Mouse (Mus musculus) MEL-GATA-1-ER (cell line): ENCODE data around the gene Ogt.

ENCODE experiments used
- DNase-seq: peaks from one replicate; pipeline ENCODE4 v3.0.0-alpha.2; 2012; ENCODE audit warnings: low read depth; ENCODE audit errors: extremely low read depth

The Ogt gene

GRCm38 (mm10) chrX:101639741-101640166, at the start of gene Ogt:
TSS of gene Ogt (plus strand) at chrX:101640060.
- peak; percentile 99 for DNase-seq

GRCm38 (mm10) chrX:101616183-101616582, 23.7 kb upstream of the Ogt start:
- no peak for DNase-seq

DNA sequence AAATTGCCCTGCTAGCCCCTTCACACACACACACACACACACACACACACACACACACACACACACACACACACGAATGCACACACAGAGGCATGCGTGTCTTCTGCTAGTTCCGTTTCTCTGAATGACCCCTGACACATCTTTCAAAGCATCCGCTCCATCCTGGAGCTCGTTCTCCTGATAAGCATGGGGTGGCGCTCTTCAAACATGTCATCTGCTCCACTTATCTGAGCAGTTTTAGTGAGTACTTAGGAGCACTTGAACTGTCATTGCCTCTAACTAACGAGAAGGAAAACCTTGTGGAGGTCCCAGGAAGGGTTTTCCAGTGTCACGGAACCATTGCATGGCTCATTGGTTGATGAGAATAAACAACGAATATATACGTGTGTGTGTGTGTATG, 22.0 kb upstream of the Ogt start:
- DNase-seq = peak; percentile 52

- DNase-seq = no peak
These were observed 19.5 kb upstream of the Ogt start for GRCm38 (mm10) chrX:101620317-101620716.

GRCm38 (mm10) chrX:101622539-101622938, 17.3 kb upstream of the Ogt start:
- DNase-seq = no peak

DNA sequence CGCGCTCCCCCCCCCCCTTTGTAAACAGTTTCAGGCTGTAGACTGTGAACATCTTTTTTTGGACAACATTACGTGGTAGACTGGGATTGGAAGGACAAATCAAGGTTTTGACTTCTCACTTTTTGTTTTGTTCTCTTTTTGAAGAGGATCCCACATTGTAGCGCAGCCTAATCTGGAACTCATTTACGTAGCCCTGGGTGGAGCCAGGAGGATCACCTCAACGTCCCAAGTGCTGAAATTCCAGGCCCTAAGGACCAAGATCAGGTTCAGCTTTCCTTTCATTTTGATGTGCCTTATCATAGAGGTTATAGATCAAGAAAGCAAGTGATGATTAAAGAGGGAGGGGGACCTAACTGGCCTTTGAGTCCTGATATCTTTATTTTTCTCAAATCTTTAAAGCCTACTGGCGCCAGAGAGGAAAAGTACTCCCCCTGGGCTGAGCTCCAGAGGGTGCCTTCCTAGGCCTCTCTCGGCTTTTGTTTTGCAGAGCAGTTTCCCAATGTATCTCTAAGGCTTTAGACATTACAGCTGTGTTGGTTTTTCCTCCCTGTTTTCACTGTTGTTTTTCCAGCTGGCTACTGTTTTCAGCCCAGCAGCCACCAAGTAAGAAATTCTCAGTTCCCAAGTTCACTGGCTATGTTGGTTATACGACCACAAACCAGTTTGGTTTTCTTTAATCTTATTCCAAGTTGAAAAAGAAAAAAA, 2.9 kb upstream of the Ogt start:
- DNase-seq = no peak

GRCm38 (mm10) chrX:101638856-101639255, 1.0 kb upstream of the Ogt start:
- peak; percentile 25 for DNase-seq

DNA sequence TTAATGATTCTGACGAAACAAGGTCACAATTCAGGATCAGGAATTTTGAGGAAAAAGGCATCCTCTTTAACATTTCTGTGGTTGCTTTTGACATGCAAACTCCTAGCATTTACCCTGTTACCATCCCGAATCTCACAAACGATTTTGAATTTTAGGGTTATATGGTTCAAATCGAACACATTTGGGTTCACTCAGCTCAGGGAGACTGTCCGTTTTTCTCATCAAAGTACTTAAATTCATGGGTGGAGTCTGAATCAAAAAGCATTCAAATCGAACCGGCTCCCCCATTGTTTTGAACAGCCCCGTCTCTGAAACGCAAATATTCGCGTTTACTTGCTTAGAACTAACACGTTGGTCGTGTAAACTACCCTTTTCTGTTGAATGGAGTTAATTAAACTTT, 554 bp upstream of the Ogt start:
- DNase-seq = no peak

DNA sequence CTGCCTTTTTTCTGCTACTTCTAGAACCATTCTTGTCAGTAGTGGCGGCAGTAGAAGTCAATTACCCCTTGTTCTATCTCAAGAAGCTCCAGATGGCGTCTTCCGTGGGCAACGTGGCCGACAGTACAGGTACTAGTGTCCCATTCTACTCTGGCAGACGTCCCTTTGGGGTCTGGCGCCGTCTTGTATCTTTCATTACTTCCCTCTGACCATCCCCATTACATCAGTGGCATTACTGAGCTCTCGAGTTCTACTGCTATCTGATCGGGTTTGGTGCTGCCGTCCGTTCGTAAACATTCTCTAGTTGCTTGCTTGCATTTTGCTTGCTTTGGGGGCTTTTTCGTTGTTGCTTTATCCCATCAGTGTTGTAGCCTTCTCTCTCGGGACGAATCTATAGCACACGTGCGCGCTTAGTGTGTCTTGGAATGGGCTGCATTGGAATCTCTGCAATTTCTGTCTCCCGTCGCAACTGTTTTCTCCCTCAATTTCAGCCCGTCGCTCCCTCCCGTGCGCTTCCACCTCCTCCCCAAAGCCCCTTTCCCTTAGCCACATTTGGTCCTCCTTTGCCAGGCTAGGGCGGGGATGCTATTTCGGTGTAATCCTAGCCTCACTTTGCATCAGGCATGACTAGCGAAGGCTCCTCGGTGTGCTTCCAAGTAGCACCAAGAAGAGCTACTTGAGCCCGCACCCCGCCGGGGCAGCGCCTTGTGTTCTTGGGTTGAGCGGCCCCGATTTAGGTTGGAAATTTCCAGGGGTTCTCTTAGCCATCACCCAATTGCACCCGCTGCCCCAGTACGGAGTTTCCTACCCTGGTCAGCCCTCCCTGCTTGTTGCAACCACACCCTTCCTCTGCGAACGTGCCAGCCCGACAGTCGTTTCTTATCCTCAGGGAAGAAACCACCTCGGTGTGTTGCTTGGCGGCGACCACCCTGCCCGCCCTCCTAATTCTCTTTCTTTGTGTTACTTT, 617 bp downstream of the Ogt start:
- DNase-seq = peak; percentile 49

- no peak for DNase-seq
These were observed 1.3 kb downstream of the Ogt start for GRCm38 (mm10) chrX:101641161-101641530.

DNA sequence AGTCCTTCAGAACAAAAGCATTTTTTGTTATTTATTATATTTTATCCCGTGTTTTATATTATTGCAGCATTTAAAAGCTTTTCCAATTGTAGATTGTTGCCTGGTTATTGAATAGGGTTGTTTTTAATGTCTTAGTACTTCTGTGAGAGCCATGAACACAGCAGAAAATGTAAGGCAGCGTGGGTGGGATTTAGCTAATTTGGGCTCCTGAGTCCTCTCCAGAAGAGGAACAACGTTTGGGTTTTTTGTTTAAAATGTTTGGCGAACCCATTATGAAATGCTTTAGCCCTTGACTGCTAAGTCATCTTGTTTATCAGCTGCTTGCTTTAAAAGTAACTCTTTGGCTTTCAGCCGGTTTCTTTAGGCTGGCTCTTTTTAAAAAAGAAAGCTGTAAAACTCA, 2.2 kb downstream of the Ogt start:
- DNase-seq = peak; percentile 27

GRCm38 (mm10) chrX:101645286-101645685, 5.4 kb downstream of the Ogt start:
- no peak for DNase-seq

GRCm38 (mm10) chrX:101646621-101647020, 6.8 kb downstream of the Ogt start:
- no peak for DNase-seq

DNA sequence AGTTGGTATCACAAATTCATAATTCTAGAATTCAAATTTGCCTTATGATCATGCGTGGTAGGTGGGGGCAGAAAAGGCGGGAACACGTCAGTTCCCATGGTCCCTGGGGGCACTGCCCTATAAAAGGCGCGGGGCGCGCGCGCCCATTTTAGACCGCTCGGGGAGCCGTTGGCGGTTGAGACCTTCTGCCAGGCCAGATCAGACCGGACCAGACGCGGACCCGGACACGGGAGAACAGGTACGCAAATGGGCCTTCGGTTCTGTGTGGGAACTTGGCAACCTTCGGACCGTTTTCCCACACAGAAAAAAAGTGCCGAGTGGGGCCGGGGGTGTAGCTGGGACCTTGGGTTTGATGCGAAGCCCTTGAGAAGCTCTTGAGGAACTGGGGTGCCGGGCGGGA, 55.8 kb downstream of the Ogt start:
- DNase-seq = no peak

- DNase-seq = no peak
These were observed 57.7 kb downstream of the Ogt start for GRCm38 (mm10) chrX:101697537-101697936.

- DNase-seq = no peak
These were observed 58.4 kb downstream of the Ogt start for GRCm38 (mm10) chrX:101698232-101698631.

DNA sequence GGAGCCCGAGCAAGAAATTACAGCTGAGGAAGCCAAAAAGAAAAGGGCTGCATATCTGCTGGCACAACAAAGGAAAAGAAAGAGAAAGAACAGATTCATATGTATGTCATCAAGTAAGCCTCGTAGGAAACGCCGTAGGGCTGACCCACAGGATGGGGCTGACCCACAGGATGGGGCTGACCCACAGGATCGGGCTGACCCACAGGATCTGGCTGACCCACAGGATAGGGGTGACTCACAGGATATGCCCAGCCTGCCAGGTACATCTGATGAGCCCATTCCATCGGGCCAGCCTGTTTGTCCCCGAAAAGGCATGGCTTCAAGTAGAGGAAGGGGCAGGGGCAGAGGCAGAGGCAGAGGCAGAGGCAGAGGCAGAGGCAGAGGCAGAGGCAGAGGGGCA, 65.3 kb downstream of the Ogt start:
- no peak for DNase-seq

GRCm38 (mm10) chrX:101720401-101720800, 80.5 kb downstream of the Ogt start:
- DNase-seq = no peak

GRCm38 (mm10) chrX:101730010-101730409, 90.2 kb downstream of the Ogt start:
- no peak for DNase-seq

- DNase-seq = no peak
These were observed 92.8 kb downstream of the Ogt start for GRCm38 (mm10) chrX:101732644-101733043.

DNA sequence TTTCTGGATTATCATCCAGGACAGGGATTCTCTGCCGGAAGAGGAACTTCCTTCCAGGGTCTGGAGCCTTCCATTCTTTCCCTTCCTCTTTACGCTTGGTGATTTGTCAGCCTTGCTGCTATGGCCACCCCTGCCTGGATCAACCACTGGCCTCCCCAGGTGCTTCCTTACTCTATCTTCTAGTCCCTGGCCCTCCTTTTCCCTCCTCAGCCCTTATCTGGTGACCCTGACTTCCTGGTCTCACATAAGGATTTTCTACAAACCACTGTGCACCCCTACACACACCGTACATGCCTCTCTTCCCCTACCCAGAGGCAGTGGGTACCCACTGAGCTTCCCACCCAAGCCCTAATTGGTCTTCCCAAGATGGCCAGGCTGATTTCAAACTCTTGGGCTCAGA, 93.4 kb downstream of the Ogt start:
- peak; percentile 38 for DNase-seq

DNA sequence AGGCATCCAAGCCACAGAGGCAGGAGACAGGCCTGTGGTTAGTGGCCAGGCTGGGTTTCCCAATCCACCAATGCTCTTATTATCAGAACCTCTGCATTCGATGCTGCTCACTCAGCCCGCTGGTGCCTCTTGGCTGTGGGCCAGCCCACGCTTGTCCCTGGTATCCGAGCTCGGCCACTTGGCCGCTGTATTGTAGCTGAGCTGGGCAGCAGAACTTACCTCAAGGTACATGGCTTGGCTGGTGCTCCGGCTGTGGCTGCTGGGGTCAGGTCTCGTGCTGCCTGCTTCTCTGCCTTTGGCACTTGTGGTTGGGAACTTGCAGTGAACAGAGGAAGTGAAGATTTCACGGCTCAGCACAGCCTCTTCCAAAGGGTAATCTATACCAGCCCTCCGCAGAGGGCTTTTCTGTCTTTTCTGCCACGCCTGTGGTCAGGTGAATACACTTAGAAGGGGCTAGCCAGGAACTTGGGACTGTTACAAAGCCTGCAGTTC, 94.0 kb downstream of the Ogt start, which contains the start of gene Cxcr3:
Cxcr3 (minus strand) TSS at position 442 of the 492 bp plus-strand sequence.
- DNase-seq = peak; percentile 47
